Mouse (Mus musculus) layer of hippocampus, postnatal 25 days (tissue): ENCODE data around the gene 1700001C02Rik. TPM values are rescaled to one million over a fixed set of nuclear protein-coding genes. Genes with fewer than 3 reads are reported as not detected.

Experiments
- DNase-seq, 2 experiments: peaks; one replicate each; pipeline ENCODE4 v3.0.0; 2022; ENCODE audit warnings: mixed read lengths in 2 of 2, low spot score in 1 of 2; ENCODE audit errors: extremely low spot score in 1 of 2
- total RNA-seq, 2 experiments: library from RNA; stranded (reverse); gene quantifications; 2 replicates each; pipeline ENCODE4 v1.2.3; 2021

Gene 1700001C02Rik
- under 1 TPM in 1 of 2 experiments, not detected in 1; 0.42 TPM for total RNA-seq

- no peak for DNase-seq
Measured at GRCm38 (mm10) chr5:30465861-30466260, at the start of gene 1700001C02Rik. TSS of gene 1700001C02Rik (plus strand) at chr5:30466047.

- DNase-seq = no peak
Measured at GRCm38 (mm10) chr5:30416665-30417064, 49.2 kb upstream of the 1700001C02Rik start.

- DNase-seq = no peak
Measured at GRCm38 (mm10) chr5:30423121-30423520, 42.7 kb upstream of the 1700001C02Rik start.

GRCm38 (mm10) chr5:30423572-30424244 is 42.1 kb upstream of the 1700001C02Rik start:
- DNase-seq = peak; percentile 56 to 71

GRCm38 (mm10) chr5:30427406-30427805 is 38.4 kb upstream of the 1700001C02Rik start:
- no peak for DNase-seq

- DNase-seq = no peak
Measured at GRCm38 (mm10) chr5:30438931-30439330, 26.9 kb upstream of the 1700001C02Rik start.

GRCm38 (mm10) chr5:30440308-30440906 is 25.4 kb upstream of the 1700001C02Rik start:
- no peak for DNase-seq

GRCm38 (mm10) chr5:30442196-30442595 is 23.7 kb upstream of the 1700001C02Rik start:
- no peak for DNase-seq

- no peak for DNase-seq
Measured at GRCm38 (mm10) chr5:30444327-30444895, 21.4 kb upstream of the 1700001C02Rik start.

- DNase-seq = peak in 1 of 2 experiments; percentile 48
Measured at GRCm38 (mm10) chr5:30456056-30456455, 9.8 kb upstream of the 1700001C02Rik start.

GRCm38 (mm10) chr5:30460155-30460554 is 5.7 kb upstream of the 1700001C02Rik start:
- DNase-seq = no peak

GRCm38 (mm10) chr5:30461821-30462220 is 4.0 kb upstream of the 1700001C02Rik start, which contains the start of gene Otof:
TSS of gene Otof (minus strand) at chr5:30461932.
- peak; percentile 40 to 46 for DNase-seq

- no peak for DNase-seq
Measured at GRCm38 (mm10) chr5:30466315-30466714, 468 bp downstream of the 1700001C02Rik start.

GRCm38 (mm10) chr5:30470454-30470853 is 4.6 kb downstream of the 1700001C02Rik start:
- DNase-seq = no peak

GRCm38 (mm10) chr5:30472148-30472547 is 6.3 kb downstream of the 1700001C02Rik start:
- DNase-seq = no peak

GRCm38 (mm10) chr5:30476534-30476933 is 10.7 kb downstream of the 1700001C02Rik start:
- DNase-seq = peak in 1 of 2 experiments; percentile 37

GRCm38 (mm10) chr5:30482319-30482718 is 16.5 kb downstream of the 1700001C02Rik start:
- peak; percentile 56 to 77 for DNase-seq

- no peak for DNase-seq
Measured at GRCm38 (mm10) chr5:30483533-30483932, 17.7 kb downstream of the 1700001C02Rik start.

GRCm38 (mm10) chr5:30484591-30484990 is 18.7 kb downstream of the 1700001C02Rik start:
- DNase-seq = no peak

- DNase-seq = no peak
Measured at GRCm38 (mm10) chr5:30485136-30485535, 19.3 kb downstream of the 1700001C02Rik start.

GRCm38 (mm10) chr5:30490215-30490614 is 24.4 kb downstream of the 1700001C02Rik start:
- DNase-seq = no peak
